ENCODE assay signal across 37 mouse cellular contexts in the genomic region with DNA sequence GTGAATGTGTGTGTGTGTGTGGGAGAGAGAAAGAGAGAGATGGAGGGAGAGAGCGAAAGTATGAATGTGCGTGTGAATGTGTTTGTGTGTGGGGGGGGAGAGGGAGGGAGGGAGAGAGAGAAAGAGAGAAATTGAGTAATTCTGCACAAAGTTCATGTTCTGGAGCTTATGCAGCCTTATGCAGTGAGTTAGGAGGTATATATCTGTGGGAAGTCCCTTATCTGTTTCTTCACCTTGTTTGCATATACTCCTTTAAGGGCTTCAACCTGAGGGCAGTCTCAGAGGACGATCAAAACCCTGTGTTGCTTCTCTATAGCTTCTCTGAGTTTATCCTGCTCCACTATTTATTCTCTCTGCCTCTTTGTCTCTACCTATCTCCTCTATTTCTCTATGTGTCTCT. TPM values are rescaled to one million over a fixed set of nuclear protein-coding genes. Genes with fewer than 3 reads are reported as not detected.
"Had no signal": no experiment of that assay in that cellular context is flagged by ENCODE, and none has a peak within 500 bp of the region (broad histone marks: within the 10 kb centered on the region; RNA-seq: fewer than 3 reads in every experiment).

No protein-coding gene starts in this region.

- DNase-seq: forebrain, postnatal 0 days; gastrocnemius, postnatal 14 days; gastrocnemius, postnatal 36 days; heart, adult 11 months; heart, adult 2 months; heart, postnatal 14 days; heart, postnatal 36 days; kidney, adult 18-20 months; kidney, adult 8-10 months; kidney, postnatal 10 days; kidney, postnatal 25 days; kidney, postnatal 4 days; left cerebral cortex, postnatal 4 days; liver, embryonic 13.5 days had no signal

- H3K4me1 ChIP-seq: heart, embryonic 13.5 days; heart, embryonic 15.5 days; hindbrain, embryonic 13.5 days; hindbrain, embryonic 15.5 days; limb, embryonic 13.5 days; limb, embryonic 15.5 days; liver, embryonic 13.5 days had no signal

- H3K27ac ChIP-seq: heart, adult 2 months; heart, embryonic 13.5 days; heart, embryonic 15.5 days; hindbrain, embryonic 13.5 days; hindbrain, embryonic 15.5 days; hindbrain, postnatal 0 days; layer of hippocampus, adult 2 months; left cerebral cortex, adult 2 months; limb, embryonic 13.5 days; limb, embryonic 15.5 days; liver, embryonic 13.5 days had no signal

- H3K27me3 ChIP-seq: heart, embryonic 13.5 days; heart, embryonic 15.5 days; hindbrain, embryonic 13.5 days; hindbrain, embryonic 15.5 days; limb, embryonic 13.5 days; limb, embryonic 15.5 days; liver, embryonic 13.5 days had no signal

- H3K36me3 ChIP-seq: heart, embryonic 13.5 days; heart, embryonic 15.5 days; hindbrain, embryonic 13.5 days; hindbrain, embryonic 15.5 days; limb, embryonic 13.5 days; limb, embryonic 15.5 days; liver, embryonic 13.5 days had no signal

- H3K4me2 ChIP-seq: heart, embryonic 11.5 days; heart, embryonic 13.5 days; heart, embryonic 15.5 days; hindbrain, embryonic 13.5 days; hindbrain, embryonic 15.5 days; limb, embryonic 13.5 days; limb, embryonic 15.5 days; liver, embryonic 13.5 days had no signal

- ATAC-seq: forebrain, postnatal 0 days; hindbrain, postnatal 0 days had no signal

- H3K4me3 ChIP-seq: heart, adult 2 months; heart, embryonic 13.5 days; heart, embryonic 15.5 days; hindbrain, embryonic 13.5 days; hindbrain, embryonic 15.5 days; layer of hippocampus, adult 2 months; left cerebral cortex, adult 2 months; limb, embryonic 13.5 days; limb, embryonic 15.5 days; liver, embryonic 13.5 days had no signal

- H3K9me3 ChIP-seq: heart, embryonic 13.5 days; heart, embryonic 15.5 days; hindbrain, embryonic 13.5 days; hindbrain, embryonic 15.5 days; limb, embryonic 13.5 days; limb, embryonic 15.5 days; liver, embryonic 13.5 days had no signal

- H3K9ac ChIP-seq: forebrain, postnatal 0 days; heart, embryonic 13.5 days; heart, embryonic 15.5 days; hindbrain, embryonic 13.5 days; hindbrain, embryonic 15.5 days; limb, embryonic 13.5 days; limb, embryonic 15.5 days; liver, embryonic 13.5 days had no signal

RNA-seq across cellular contexts. Expression of a gene that starts 1.6 kb away (rescaled TPM):
- total RNA-seq: forebrain, postnatal 0 days; gastrocnemius, adult 18-20 months; gastrocnemius, adult 8-10 months; gastrocnemius, postnatal 14 days; gastrocnemius, postnatal 36 days; heart, adult 2 months; heart, postnatal 14 days; heart, postnatal 36 days; hematopoietic stem cell, adult 5-6 weeks; hindbrain, postnatal 0 days; layer of hippocampus, adult 2 months; layer of hippocampus, postnatal 10 days; layer of hippocampus, postnatal 25 days; left cerebral cortex, adult 2 months; left cerebral cortex, postnatal 25 days; left cerebral cortex, postnatal 4 days had no signal
- polyA plus RNA-seq: forebrain, postnatal 0 days; heart, embryonic 11.5 days; heart, embryonic 13.5 days; heart, embryonic 15.5 days; heart, postnatal 0 days; hindbrain, embryonic 11.5 days; hindbrain, embryonic 13.5 days; hindbrain, embryonic 15.5 days; hindbrain, postnatal 0 days; intestine, embryonic 14.5 days; kidney, embryonic 14.5 days; kidney, embryonic 16.5 days; limb, embryonic 11.5 days; limb, embryonic 13.5 days; limb, embryonic 15.5 days; liver, embryonic 13.5 days had no signal

RNA-seq across cellular contexts. Expression of a gene that starts 13.7 kb away (rescaled TPM):
- total RNA-seq: forebrain, postnatal 0 days; gastrocnemius, adult 18-20 months; gastrocnemius, adult 8-10 months; gastrocnemius, postnatal 14 days; gastrocnemius, postnatal 36 days; heart, adult 2 months; heart, postnatal 14 days; heart, postnatal 36 days; hematopoietic stem cell, adult 5-6 weeks; hindbrain, postnatal 0 days; layer of hippocampus, adult 2 months; layer of hippocampus, postnatal 10 days; layer of hippocampus, postnatal 25 days; left cerebral cortex, adult 2 months; left cerebral cortex, postnatal 25 days; left cerebral cortex, postnatal 4 days had no signal
- polyA plus RNA-seq: forebrain, postnatal 0 days; gonadal fat pad, adult 2 months; heart, adult 2 months; heart, embryonic 11.5 days; heart, embryonic 13.5 days; heart, embryonic 15.5 days; heart, postnatal 0 days; hindbrain, embryonic 11.5 days; hindbrain, embryonic 13.5 days; hindbrain, embryonic 15.5 days; hindbrain, postnatal 0 days; limb, embryonic 11.5 days; limb, embryonic 13.5 days had no signal

RNA-seq across cellular contexts. Expression of a gene that starts 20.1 kb away (rescaled TPM):
- total RNA-seq: forebrain, postnatal 0 days; gastrocnemius, adult 18-20 months; gastrocnemius, adult 8-10 months; gastrocnemius, postnatal 14 days; gastrocnemius, postnatal 36 days; heart, adult 2 months; heart, postnatal 14 days; heart, postnatal 36 days; hematopoietic stem cell, adult 5-6 weeks; hindbrain, postnatal 0 days; layer of hippocampus, adult 2 months; layer of hippocampus, postnatal 10 days; layer of hippocampus, postnatal 25 days; left cerebral cortex, adult 2 months; left cerebral cortex, postnatal 25 days; left cerebral cortex, postnatal 4 days had no signal
- polyA plus RNA-seq: forebrain, postnatal 0 days; gonadal fat pad, adult 2 months; heart, adult 2 months; heart, embryonic 11.5 days; heart, embryonic 13.5 days; heart, embryonic 15.5 days; heart, postnatal 0 days; hindbrain, embryonic 11.5 days; hindbrain, embryonic 13.5 days; hindbrain, embryonic 15.5 days; hindbrain, postnatal 0 days; intestine, embryonic 14.5 days; kidney, embryonic 14.5 days; kidney, embryonic 16.5 days; limb, embryonic 11.5 days; limb, embryonic 13.5 days; limb, embryonic 15.5 days; liver, embryonic 13.5 days had no signal

RNA-seq across cellular contexts. Expression of a gene that starts 34.3 kb away (rescaled TPM):
- total RNA-seq: forebrain, postnatal 0 days; gastrocnemius, adult 18-20 months; gastrocnemius, adult 8-10 months; gastrocnemius, postnatal 14 days; gastrocnemius, postnatal 36 days; heart, adult 2 months; heart, postnatal 14 days; heart, postnatal 36 days; hematopoietic stem cell, adult 5-6 weeks; hindbrain, postnatal 0 days; layer of hippocampus, adult 2 months; layer of hippocampus, postnatal 10 days; layer of hippocampus, postnatal 25 days; left cerebral cortex, adult 2 months; left cerebral cortex, postnatal 25 days; left cerebral cortex, postnatal 4 days had no signal
- polyA plus RNA-seq: forebrain, postnatal 0 days; heart, adult 2 months; heart, embryonic 11.5 days; heart, embryonic 13.5 days; heart, embryonic 15.5 days; heart, postnatal 0 days; hindbrain, embryonic 11.5 days; hindbrain, embryonic 13.5 days; hindbrain, embryonic 15.5 days; hindbrain, postnatal 0 days; intestine, embryonic 14.5 days; kidney, embryonic 14.5 days; kidney, embryonic 16.5 days; limb, embryonic 11.5 days; limb, embryonic 13.5 days; liver, embryonic 13.5 days had no signal

RNA-seq across cellular contexts. Expression of a gene that starts 52.9 kb away (rescaled TPM):
- total RNA-seq: forebrain, postnatal 0 days; gastrocnemius, adult 18-20 months; gastrocnemius, adult 8-10 months; gastrocnemius, postnatal 14 days; gastrocnemius, postnatal 36 days; heart, adult 2 months; heart, postnatal 14 days; heart, postnatal 36 days; hematopoietic stem cell, adult 5-6 weeks; hindbrain, postnatal 0 days; layer of hippocampus, adult 2 months; layer of hippocampus, postnatal 10 days; layer of hippocampus, postnatal 25 days; left cerebral cortex, adult 2 months; left cerebral cortex, postnatal 25 days; left cerebral cortex, postnatal 4 days had no signal
- polyA plus RNA-seq: forebrain, postnatal 0 days; gonadal fat pad, adult 2 months; heart, adult 2 months; heart, embryonic 11.5 days; heart, embryonic 13.5 days; heart, embryonic 15.5 days; heart, postnatal 0 days; hindbrain, embryonic 11.5 days; hindbrain, embryonic 13.5 days; hindbrain, embryonic 15.5 days; hindbrain, postnatal 0 days; intestine, embryonic 14.5 days; kidney, embryonic 14.5 days; kidney, embryonic 16.5 days; limb, embryonic 11.5 days; limb, embryonic 13.5 days; liver, embryonic 13.5 days had no signal
